Mouse (Mus musculus) myocyte (in vitro differentiated cells): ENCODE results near the gene Tspan18.

ENCODE experiments used
- POLR2A ChIP-seq: IDR thresholded peaks from one replicate; pipeline ENCODE4 v1.6.1; 2011; ENCODE audit warnings: low read depth, mild to moderate bottlenecking, control low read depth, moderate library complexity; ENCODE audit not compliant: insufficient read length
- TCF3 ChIP-seq: IDR thresholded peaks from one replicate; pipeline ENCODE4 v1.6.1; 2011; ENCODE audit warnings: low read depth, control low read depth; ENCODE audit not compliant: insufficient read length

GRCm38 (mm10) chr2:93215790-93216189 is 118.5 kb downstream of the Tspan18 start:
- TF ChIP-seq TCF3 (no peak), POLR2A (no peak)
